Mouse (Mus musculus): ENCODE results near the gene Bmpr1b.
"Not testable (repeated sequence)": the region's sequence is repeated elsewhere in the genome, so short reads cannot be mapped to it uniquely, and the experiment has no call there.

Gene Bmpr1b

DNA sequence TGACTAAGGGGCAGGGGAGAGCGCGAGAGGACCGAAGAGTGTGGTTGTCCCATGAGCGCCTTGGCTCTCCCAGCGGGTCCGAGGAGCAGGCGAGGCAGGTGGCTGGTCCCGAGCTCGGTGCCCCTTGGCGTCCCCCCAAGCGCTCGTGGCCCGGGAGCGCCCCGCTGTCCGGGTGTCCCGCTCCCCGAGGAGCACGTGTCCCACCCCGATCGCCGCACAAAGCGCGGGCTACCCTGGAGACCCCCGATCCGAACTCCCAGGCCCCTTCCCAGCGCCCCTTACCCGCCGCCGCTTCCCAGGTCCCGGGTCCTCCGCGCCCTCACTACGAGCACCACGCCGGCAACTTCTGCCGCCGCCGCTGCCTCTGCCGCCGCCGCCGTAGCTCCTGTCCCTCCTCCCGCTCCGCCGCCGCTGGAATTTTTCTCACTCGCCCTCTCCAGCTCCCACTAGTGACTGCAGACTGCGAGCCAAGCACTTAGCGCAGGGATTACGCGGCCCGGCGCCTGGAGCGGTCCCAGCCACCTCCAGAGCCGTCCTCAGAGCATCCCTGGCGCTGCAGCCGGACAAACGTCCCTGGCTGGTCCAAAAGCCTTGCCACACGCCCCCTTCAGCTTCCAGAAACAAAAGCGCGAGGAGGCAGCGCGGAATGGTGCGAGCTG is at the start of gene Bmpr1b:
Bmpr1b (minus strand) TSS at position 563 of the 659 bp plus-strand sequence.
- no peak for ATAC-seq (ENCODE audit: insufficient number of reproducible peaks, low FRiP score, low TSS enrichment)

- no peak for ATAC-seq (ENCODE audit: insufficient number of reproducible peaks, low FRiP score, low TSS enrichment)
These were observed 43.6 kb upstream of the Bmpr1b start for GRCm38 (mm10) chr3:142212821-142213220.

GRCm38 (mm10) chr3:142212186-142212585 is 43.0 kb upstream of the Bmpr1b start:
- ATAC-seq (ENCODE audit: insufficient number of reproducible peaks, low FRiP score, low TSS enrichment): no peak

- no peak for ATAC-seq (ENCODE audit: insufficient number of reproducible peaks, low FRiP score, low TSS enrichment)
These were observed 40.8 kb upstream of the Bmpr1b start for GRCm38 (mm10) chr3:142209981-142210380.

DNA sequence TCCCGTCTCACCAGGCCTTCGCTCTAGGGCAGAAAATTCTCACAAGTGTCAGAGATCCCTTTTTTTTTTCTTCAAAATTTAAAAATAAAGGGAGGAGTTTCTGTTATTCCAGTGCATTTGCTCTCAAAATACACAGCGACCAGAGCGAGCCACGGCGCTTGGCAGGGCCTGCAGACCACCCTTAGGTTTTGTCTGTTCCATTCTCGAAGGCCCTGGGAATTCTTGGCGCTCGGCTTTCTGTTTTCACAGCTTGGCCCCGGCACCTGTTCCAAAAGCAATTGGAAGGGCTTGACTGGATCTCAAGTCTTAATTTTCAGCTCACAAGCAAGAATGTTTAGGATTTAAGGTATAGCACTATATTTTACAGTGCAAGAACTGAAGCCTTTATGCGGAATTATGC is 39.8 kb upstream of the Bmpr1b start:
- no peak for ATAC-seq (ENCODE audit: insufficient number of reproducible peaks, low FRiP score, low TSS enrichment)

DNA sequence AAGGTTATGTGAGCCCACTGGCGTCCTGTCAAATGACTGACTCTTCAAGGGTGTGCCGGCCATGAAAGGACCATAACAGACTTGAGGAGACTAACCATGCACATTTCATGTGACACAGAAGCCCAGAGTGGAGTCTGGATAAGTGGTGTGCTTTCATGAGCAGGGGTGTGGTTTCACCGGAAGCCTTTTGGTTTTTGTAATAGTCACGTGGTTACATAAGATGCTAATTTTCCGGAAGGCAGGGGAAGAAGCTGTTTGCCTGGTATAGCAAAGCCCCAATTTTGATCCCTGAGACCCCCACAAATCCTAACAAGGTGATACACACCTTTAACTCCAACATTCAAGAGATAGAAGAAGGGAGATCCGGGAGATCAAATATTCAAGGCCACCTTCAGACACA is 38.3 kb upstream of the Bmpr1b start:
- no peak for ATAC-seq (ENCODE audit: insufficient number of reproducible peaks, low FRiP score, low TSS enrichment)

- ATAC-seq (ENCODE audit: insufficient number of reproducible peaks, low FRiP score, low TSS enrichment): no peak
These were observed 37.1 kb upstream of the Bmpr1b start for GRCm38 (mm10) chr3:142206316-142206715.

DNA sequence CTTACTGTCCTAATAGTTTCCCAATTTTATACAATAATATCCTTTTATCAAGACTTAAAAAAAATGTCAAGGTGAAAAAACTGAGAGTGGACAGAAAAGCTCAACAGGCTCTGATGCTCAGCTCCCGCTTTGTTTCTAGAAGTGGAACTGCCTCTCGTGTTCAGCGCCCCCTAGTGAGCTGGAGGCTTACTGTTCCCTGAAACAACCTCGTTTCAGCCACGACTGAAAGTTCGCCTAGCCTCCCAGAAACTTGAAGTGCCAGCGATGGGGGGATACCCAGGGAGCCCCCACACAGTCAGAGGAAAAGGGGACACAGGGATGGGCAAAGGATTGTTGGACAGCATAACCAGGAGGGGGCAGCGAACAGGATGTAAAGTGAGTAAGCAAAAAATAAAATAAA is 26.9 kb upstream of the Bmpr1b start:
- ATAC-seq (ENCODE audit: insufficient number of reproducible peaks, low FRiP score, low TSS enrichment): no peak

DNA sequence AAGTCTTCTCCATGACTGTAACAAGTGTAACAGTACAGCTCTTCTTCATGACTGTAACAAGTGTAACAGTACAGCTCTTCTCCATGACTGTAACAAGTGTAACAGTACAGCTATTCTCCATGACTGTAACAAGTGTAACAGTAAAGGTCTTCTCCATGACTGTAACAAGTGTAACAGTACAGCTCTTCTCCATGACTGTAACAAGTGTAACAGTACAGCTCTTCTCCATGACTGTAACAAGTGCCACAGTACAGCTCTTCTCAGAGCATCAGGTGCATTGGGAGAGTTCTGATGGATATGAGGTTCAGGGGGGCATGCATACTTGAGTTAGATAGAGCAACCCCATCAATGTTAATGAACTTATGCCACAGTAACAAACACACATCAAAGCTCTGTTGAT is 22.4 kb upstream of the Bmpr1b start:
- not testable (repeated sequence) for ATAC-seq (ENCODE audit: insufficient number of reproducible peaks, low FRiP score, low TSS enrichment)

DNA sequence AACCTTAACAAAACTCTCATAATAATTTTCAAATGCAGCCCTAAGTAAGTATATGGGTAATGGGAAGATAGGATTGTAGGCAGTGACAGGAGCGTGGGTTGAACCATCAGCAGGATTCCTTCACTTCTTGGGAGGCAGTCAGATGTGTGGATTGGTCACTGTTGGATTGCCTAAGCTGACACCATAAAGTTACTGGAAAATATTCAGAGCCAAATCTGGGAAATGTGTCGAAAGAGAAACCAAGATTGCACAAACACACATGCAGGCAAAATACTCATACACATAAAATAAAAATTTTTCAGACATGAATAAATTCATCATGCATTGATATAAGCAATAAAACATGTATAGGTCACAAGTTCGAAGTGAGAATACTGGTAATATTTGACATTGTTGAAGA is 17.3 kb upstream of the Bmpr1b start:
- ATAC-seq (ENCODE audit: insufficient number of reproducible peaks, low FRiP score, low TSS enrichment): no peak

- ATAC-seq (ENCODE audit: insufficient number of reproducible peaks, low FRiP score, low TSS enrichment): no peak
These were observed 4.8 kb upstream of the Bmpr1b start for GRCm38 (mm10) chr3:142173996-142174395.

GRCm38 (mm10) chr3:142168251-142168862 is 868 bp downstream of the Bmpr1b start:
- no peak for ATAC-seq (ENCODE audit: insufficient number of reproducible peaks, low FRiP score, low TSS enrichment)

DNA sequence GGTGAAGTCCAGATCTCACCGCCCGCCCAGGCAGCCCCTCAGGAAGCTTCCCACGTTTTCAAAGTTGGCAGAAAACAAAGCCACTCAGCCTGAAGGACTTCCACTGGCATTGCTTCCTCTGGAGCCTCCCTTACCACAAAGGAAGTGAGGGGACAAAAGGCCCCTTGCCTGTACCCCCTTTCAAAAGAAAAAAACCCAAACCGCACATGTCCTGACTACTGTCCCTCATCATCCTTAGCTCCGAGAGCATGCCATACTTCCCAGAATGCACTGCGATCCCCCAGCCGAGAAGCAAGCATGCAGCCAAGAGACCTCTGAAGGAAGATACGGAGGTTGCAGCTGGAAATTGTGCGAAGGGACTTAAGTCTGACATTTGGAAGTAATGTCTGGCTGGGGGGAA is 4.2 kb downstream of the Bmpr1b start:
- no peak for ATAC-seq (ENCODE audit: insufficient number of reproducible peaks, low FRiP score, low TSS enrichment)

DNA sequence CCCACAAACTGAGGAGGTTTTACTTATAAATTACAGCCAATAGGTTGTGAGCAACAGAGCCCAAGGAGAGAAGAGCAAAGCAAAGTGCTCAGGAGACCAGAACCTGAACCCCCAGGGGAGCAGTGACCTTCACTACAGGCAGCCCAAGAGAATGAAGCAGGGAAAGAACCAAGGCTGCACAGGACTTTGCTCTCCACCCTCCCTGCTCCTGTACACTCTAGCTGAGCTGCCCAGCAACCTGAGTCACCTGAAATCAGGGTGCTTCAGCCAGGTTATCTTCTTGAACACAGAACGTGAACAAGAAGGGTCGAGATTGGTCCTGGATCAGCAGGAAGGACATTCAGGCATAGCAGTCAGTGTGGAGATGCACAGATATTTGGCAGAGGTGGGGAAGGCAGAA is 5.3 kb downstream of the Bmpr1b start:
- no peak for ATAC-seq (ENCODE audit: insufficient number of reproducible peaks, low FRiP score, low TSS enrichment)

- ATAC-seq (ENCODE audit: insufficient number of reproducible peaks, low FRiP score, low TSS enrichment): no peak
These were observed 7.8 kb downstream of the Bmpr1b start for GRCm38 (mm10) chr3:142161405-142161804.

DNA sequence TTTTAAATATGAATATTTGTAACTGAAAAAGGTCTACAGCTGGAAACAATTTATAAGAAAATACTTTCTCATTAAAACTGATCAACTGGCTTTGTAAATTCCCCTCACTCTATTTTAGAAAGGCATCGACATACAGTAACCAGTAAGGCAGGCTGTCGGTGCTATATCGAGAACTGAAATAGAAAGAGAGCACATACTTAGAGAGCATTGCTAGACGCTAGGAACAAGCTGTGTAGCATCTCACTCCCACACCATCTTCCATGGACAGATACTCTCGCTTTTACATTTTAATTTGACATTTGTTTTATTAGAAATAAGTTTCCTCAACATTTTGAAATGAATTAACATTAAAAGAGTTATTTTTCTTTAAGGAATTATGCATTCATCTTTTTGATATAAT is 17.2 kb downstream of the Bmpr1b start:
- ATAC-seq (ENCODE audit: insufficient number of reproducible peaks, low FRiP score, low TSS enrichment): no peak

DNA sequence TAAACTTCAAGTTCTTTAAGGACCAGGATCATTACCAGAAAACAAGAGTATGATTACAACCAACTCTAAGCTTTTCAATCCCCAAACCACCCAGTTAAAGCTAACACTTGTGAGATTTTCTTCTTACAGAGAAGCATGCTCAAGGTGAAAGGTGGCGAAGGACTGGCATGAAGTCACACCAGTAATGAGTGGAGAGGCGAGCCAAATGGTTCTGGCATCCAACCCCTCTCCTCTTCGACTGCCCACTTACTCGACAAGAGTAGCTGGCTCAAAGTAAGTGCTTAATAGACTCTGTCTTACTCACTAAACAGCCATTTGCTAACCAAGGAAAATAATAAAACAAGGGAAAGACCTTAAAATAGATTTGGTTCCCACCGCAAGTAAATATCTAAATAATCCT is 30.4 kb downstream of the Bmpr1b start:
- no peak for ATAC-seq (ENCODE audit: insufficient number of reproducible peaks, low FRiP score, low TSS enrichment)

GRCm38 (mm10) chr3:142126379-142126778 is 42.8 kb downstream of the Bmpr1b start:
- ATAC-seq (ENCODE audit: insufficient number of reproducible peaks, low FRiP score, low TSS enrichment): no peak

DNA sequence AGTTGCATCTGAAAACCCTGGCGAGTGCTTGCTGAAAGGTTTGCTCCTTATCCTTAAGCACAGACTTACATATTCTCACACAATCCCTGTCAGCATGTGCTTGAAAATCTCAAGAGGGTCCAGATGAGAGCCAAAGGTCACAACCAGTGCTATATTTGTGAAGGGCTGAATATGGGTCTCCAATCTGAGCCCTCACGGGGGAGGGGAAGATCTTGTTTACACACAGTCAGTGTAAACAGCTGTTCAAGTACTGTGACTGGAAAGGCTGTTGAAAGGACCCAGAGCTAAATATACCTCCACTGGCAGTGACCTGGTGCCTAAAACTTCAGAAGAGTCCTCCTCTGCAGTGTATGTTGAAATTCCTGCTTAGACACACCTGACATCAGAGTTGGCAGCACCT is 43.7 kb downstream of the Bmpr1b start:
- no peak for ATAC-seq (ENCODE audit: insufficient number of reproducible peaks, low FRiP score, low TSS enrichment)

- ATAC-seq (ENCODE audit: insufficient number of reproducible peaks, low FRiP score, low TSS enrichment): no peak
These were observed 45.0 kb downstream of the Bmpr1b start for GRCm38 (mm10) chr3:142124255-142124654.

DNA sequence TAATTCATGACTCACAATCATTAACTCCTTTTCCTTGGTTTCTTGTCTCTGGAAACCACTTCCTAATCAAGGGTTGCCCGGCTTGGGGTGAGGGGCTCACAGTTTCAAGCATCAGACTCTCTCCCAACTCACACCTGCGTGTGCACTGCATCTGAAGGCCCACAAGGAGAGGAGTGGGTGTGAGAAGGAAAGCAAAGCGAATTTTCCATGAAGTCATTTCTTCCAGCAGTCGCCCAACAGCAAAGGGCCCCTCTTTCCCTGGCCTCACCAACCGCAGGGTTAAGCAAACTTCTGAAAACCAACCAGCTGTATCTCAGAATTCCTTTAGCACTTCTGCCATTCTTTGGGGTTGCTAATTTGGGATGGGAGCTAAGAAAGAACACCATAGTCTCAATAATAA is 46.8 kb downstream of the Bmpr1b start:
- no peak for ATAC-seq (ENCODE audit: insufficient number of reproducible peaks, low FRiP score, low TSS enrichment)

- no peak for ATAC-seq (ENCODE audit: insufficient number of reproducible peaks, low FRiP score, low TSS enrichment)
These were observed 48.4 kb downstream of the Bmpr1b start for GRCm38 (mm10) chr3:142120795-142121194.
